Mouse (Mus musculus) stomach, postnatal 0 days (tissue): ENCODE data around the gene Rapgefl1.

ENCODE experiments used
- CTCF ChIP-seq: IDR thresholded peaks from 2 replicates; pipeline ENCODE4 v1.5.1; 2016; ENCODE audit warnings: antibody characterized with exemption, low read depth, mild to moderate bottlenecking, moderate library complexity
- EP300 ChIP-seq: optimal IDR thresholded peaks from 2 replicates; pipeline ENCODE3; 2016; ENCODE audit warnings: antibody characterized with exemption

DNA sequence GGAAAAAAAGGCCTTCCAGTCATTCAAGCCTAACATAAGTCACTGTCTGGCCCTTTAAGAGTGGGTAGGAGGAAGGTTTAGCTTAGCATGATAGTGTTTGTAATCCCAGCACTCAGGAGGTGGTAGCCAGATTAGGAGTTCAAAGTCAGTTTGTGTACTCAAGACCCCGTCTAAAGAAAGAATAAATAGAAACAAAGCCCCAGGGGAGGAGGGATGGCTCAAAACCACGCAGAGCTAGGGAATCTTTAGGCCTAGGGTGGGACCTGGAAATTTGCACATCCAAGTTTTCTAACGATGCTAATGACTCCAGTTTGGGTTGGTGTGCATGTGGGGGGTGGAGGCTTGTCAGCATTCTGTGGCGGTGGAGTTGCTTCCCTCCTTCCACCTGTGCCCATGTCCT is 44.5 kb upstream of the Rapgefl1 start:
- TF ChIP-seq CTCF (no peak), EP300 (no peak)
